Mouse (Mus musculus): ENCODE data around the gene Otulinl.

GRCm38 (mm10) chr15:27625890-27626255 is 55.5 kb downstream of the Otulinl start:
- TF ChIP-seq CTCF (conservative IDR thresholded peaks at IDR 0.05 in 1 of 2, IDR thresholded peaks at IDR 0.05 in 1 of 2; ENCODE audit: low read depth in 2 of 2, low read length in 2 of 2) (no peak), USF1 (IDR thresholded peaks at IDR 0.05; ENCODE audit: low read depth, low read length) (no peak), CHD2 (IDR thresholded peaks at IDR 0.05; ENCODE audit: low read length) (no peak), CHD1 (IDR thresholded peaks at IDR 0.05; ENCODE audit: low read depth, low read length) (no peak), GABPA (IDR thresholded peaks at IDR 0.05; ENCODE audit: insufficient replicate concordance, low read depth, low read length) (no peak)
